8 mouse cellular contexts compared by ENCODE assay signal in genomic region chr8:104642324-104642654, GRCm38 (mm10). TPM values are rescaled to one million over a fixed set of nuclear protein-coding genes. Genes with fewer than 3 reads are reported as not detected.
DNase-seq lines count a peak whose midpoint lies in the region; ATAC-seq and TF ChIP-seq lines count a peak whose summit lies in the region.

No protein-coding gene starts in this region.

- H3K9me3 ChIP-seq in heart, embryonic 15.5 days (replicated peaks) = no peaks in the 10 kb centered on the region
- no peaks in the 10 kb centered on the region for H3K9me3 ChIP-seq in MEL (replicated peaks; ENCODE audit: insufficient read depth, low read length)
- no peaks in the 10 kb centered on the region for H3K9me3 ChIP-seq in hindbrain, embryonic 12.5 days (replicated peaks)
- H3K9me3 ChIP-seq in midbrain, embryonic 11.5 days (ENCODE audit: control insufficient read depth, low read length) = no peaks in the 10 kb centered on the region

- H3K9ac ChIP-seq in heart, embryonic 15.5 days = peak overlapping the region; percentile 89
- peak overlapping the region; percentile 92 for H3K9ac ChIP-seq in MEL (ENCODE audit: control insufficient read depth, low read depth, low read length, poor library complexity, severe bottlenecking)
- peak overlapping the region; percentile 83 for H3K9ac ChIP-seq in hindbrain, embryonic 12.5 days
- H3K9ac ChIP-seq in midbrain, embryonic 11.5 days (ENCODE audit: low read length) = peak overlapping the region; percentile 75

- 77% methylated on average over 6 of the region's 6 CpGs for WGBS in heart, embryonic 15.5 days
- 73% methylated on average over 6 of the region's 6 CpGs for WGBS in hindbrain, embryonic 12.5 days
- WGBS in midbrain, embryonic 11.5 days = 82% methylated on average over 6 of the region's 6 CpGs

- TF ChIP-seq POLR2A in MEL (IDR thresholded peaks at IDR 0.05; ENCODE audit: control insufficient read depth in 1 of 2, insufficient read depth in 1 of 2, low read depth in 1 of 2, low read length in 2 of 2, poor library complexity in 1 of 2) = no peak

- no peak for TF ChIP-seq CTCF in MEL (IDR thresholded peaks at IDR 0.05 in 2 of 3, conservative IDR thresholded peaks at IDR 0.05 in 1 of 3; ENCODE audit: control insufficient read depth in 1 of 3, insufficient read depth in 1 of 3, low read depth in 2 of 3, low read length in 3 of 3, poor library complexity in 1 of 3, severe bottlenecking in 1 of 3)

- ATAC-seq in heart, embryonic 15.5 days (replicated peaks; ENCODE audit: insufficient number of reproducible peaks, insufficient read depth, low FRiP score, low read depth) = no peak
- peak; percentile 55 for ATAC-seq in hindbrain, embryonic 12.5 days (ENCODE audit: low FRiP score)
- peak; percentile 43 for ATAC-seq in midbrain, embryonic 11.5 days (ENCODE audit: low FRiP score)

- DNase-seq in heart, postnatal 10 days = no peak
- no peak for DNase-seq in MEL (ENCODE audit: low read depth, low spot score)
- no peak for DNase-seq in midbrain, embryonic 11.5 days (ENCODE audit: low spot score, missing footprints)
- no peak for DNase-seq in Muller cell, postnatal 12 days (ENCODE audit: inconsistent ontology term)
- no peak for DNase-seq in right cerebral cortex, adult 18-20 months
- no peak for DNase-seq in cerebellum, adult 8-10 months

- peaks cover 19% of the 10 kb centered on the region for H3K4me1 ChIP-seq in heart, embryonic 15.5 days (replicated peaks)
- H3K4me1 ChIP-seq in MEL (ENCODE audit: control insufficient read depth in 1 of 2, insufficient read depth in 2 of 2, low read length in 2 of 2) = peaks cover 6 to 19% of the 10 kb centered on the region in 2 experiments
- H3K4me1 ChIP-seq in hindbrain, embryonic 12.5 days = peaks cover 16% of the 10 kb centered on the region
- peaks cover 10% of the 10 kb centered on the region for H3K4me1 ChIP-seq in midbrain, embryonic 11.5 days (ENCODE audit: control insufficient read depth, insufficient read depth, low read length)

- no peak for TF ChIP-seq EP300 in MEL (IDR thresholded peaks at IDR 0.05; ENCODE audit: low read depth in 1 of 2, low read length in 2 of 2)

- H3K4me2 ChIP-seq in heart, embryonic 15.5 days = peak overlapping the region; percentile 89
- peak overlapping the region; percentile 89 for H3K4me2 ChIP-seq in hindbrain, embryonic 12.5 days (replicated peaks)
- H3K4me2 ChIP-seq in midbrain, embryonic 11.5 days = peak overlapping the region; percentile 85

- peak overlapping the region; percentile 94 for H3K4me3 ChIP-seq in heart, embryonic 15.5 days
- peak overlapping the region; percentile 66 to 92 for H3K4me3 ChIP-seq in MEL (ENCODE audit: control insufficient read depth in 1 of 2, insufficient read depth in 1 of 2, low read depth in 2 of 2, low read length in 2 of 2)
- H3K4me3 ChIP-seq in hindbrain, embryonic 12.5 days = peak overlapping the region; percentile 81
- H3K4me3 ChIP-seq in midbrain, embryonic 11.5 days (ENCODE audit: low read depth, low read length) = peak overlapping the region; percentile 70

- intact Hi-C loops in heart, postnatal 10 days (cut with DNase I) = no loop called here

- no peak for TF ChIP-seq RAD21 in MEL (IDR thresholded peaks at IDR 0.05; ENCODE audit: low read depth, low read length)

- no peaks in the 10 kb centered on the region for H3K27me3 ChIP-seq in heart, embryonic 15.5 days
- no peaks in the 10 kb centered on the region for H3K27me3 ChIP-seq in MEL (ENCODE audit: control insufficient read depth in 1 of 2, insufficient read depth in 2 of 2, low read length in 2 of 2)
- no peaks in the 10 kb centered on the region for H3K27me3 ChIP-seq in hindbrain, embryonic 12.5 days
- H3K27me3 ChIP-seq in midbrain, embryonic 11.5 days (ENCODE audit: control insufficient read depth, insufficient read depth, low read length) = no peaks in the 10 kb centered on the region

- peaks cover 14% of the 10 kb centered on the region for H3K79me2 ChIP-seq in MEL (ENCODE audit: control insufficient read depth, insufficient read depth, low read length, poor library complexity)

- H3K27ac ChIP-seq in heart, embryonic 15.5 days = peak overlapping the region; percentile 85
- peak overlapping the region; percentile 85 for H3K27ac ChIP-seq in MEL (ENCODE audit: control insufficient read depth, low read depth, low read length)
- peak overlapping the region; percentile 79 for H3K27ac ChIP-seq in hindbrain, embryonic 12.5 days
- no peak overlapping the region for H3K27ac ChIP-seq in midbrain, embryonic 11.5 days (ENCODE audit: low read depth, low read length)

- peaks cover 21% of the 10 kb centered on the region; the same call in 1 of the 2 replicates for H3K36me3 ChIP-seq in heart, embryonic 15.5 days
- peaks cover 0 to 18% of the 10 kb centered on the region in 2 experiments; a peak in 2 of 4 replicates for H3K36me3 ChIP-seq in MEL (ENCODE audit: control insufficient read depth in 1 of 2, insufficient read depth in 2 of 2, low read length in 2 of 2)
- peaks cover 12% of the 10 kb centered on the region for H3K36me3 ChIP-seq in hindbrain, embryonic 12.5 days
- no peaks in the 10 kb centered on the region; the same call in 1 of the 2 replicates for H3K36me3 ChIP-seq in midbrain, embryonic 11.5 days (ENCODE audit: control insufficient read depth, insufficient read depth, low read length)

TF ChIP-seq in MEL, 35 proteins besides CTCF, POLR2A, EP300 and RAD21:
- TF ChIP-seq POLR2AphosphoS5 (IDR thresholded peaks at IDR 0.05; ENCODE audit: borderline replicate concordance, low read depth, low read length) = no peak
- no peak for TF ChIP-seq ZMIZ1 (IDR thresholded peaks at IDR 0.05; ENCODE audit: low read depth, low read length)
- no peak for TF ChIP-seq MYC (IDR thresholded peaks at IDR 0.05; ENCODE audit: low read depth, low read length)
- TF ChIP-seq USF1 (IDR thresholded peaks at IDR 0.05; ENCODE audit: low read depth, low read length) = no peak
- TF ChIP-seq ETS1 (IDR thresholded peaks at IDR 0.05; ENCODE audit: low read depth, low read length) = no peak
- no peak for TF ChIP-seq MAFK (IDR thresholded peaks at IDR 0.05; ENCODE audit: borderline replicate concordance, low read depth, low read length)

RNA-seq across cellular contexts. Expression of gene Ciao2b, which starts 0.5 kb away (rescaled TPM):
- polyA plus RNA-seq in heart, embryonic 15.5 days (2015; fragmentation: Nextera tagmentation; extraction: Ambion mirVana) = 158 and 190 TPM in 2 replicates
- total RNA-seq in heart, postnatal 10 days (2021) = 10 to 100 TPM; 65.1 to 71.7 TPM
- 78.7 and 82.4 TPM in 2 replicates for total RNA-seq in MEL (2012; rRNA removed)
- polyA plus RNA-seq in MEL (2012; ENCODE audit: insufficient read depth in 1 of 2, insufficient read length in 2 of 2, low read depth in 1 of 2, low replicate concordance in 2 of 2, missing spikeins in 1 of 2) = 100 to 1,000 TPM in 1 of 2 experiments, not detected in 1; 110 TPM
- polyA plus RNA-seq in hindbrain, embryonic 12.5 days (2016; fragmentation: Nextera tagmentation; extraction: Ambion mirVana) = 98.9 and 107 TPM in 2 replicates
- polyA plus RNA-seq in midbrain, embryonic 11.5 days (2014; fragmentation: Nextera tagmentation; extraction: Ambion mirVana) = 95.2 and 95.7 TPM in 2 replicates

RNA-seq across cellular contexts. Expression of gene Rrad, which starts 11.2 kb away (rescaled TPM):
- 272 and 277 TPM in 2 replicates for polyA plus RNA-seq in heart, embryonic 15.5 days (2015; fragmentation: Nextera tagmentation; extraction: Ambion mirVana)
- total RNA-seq in heart, postnatal 10 days (2021) = 100 to 1,000 TPM; 221 to 337 TPM
- 8.9 and 9.0 TPM in 2 replicates for total RNA-seq in MEL (2012; rRNA removed)
- 1 to 10 TPM in 1 of 2 experiments, not detected in 1; 9.4 TPM for polyA plus RNA-seq in MEL (2012; ENCODE audit: insufficient read depth in 1 of 2, insufficient read length in 2 of 2, low read depth in 1 of 2, low replicate concordance in 2 of 2, missing spikeins in 1 of 2)
- 1.9 and 3.8 TPM in 2 replicates for polyA plus RNA-seq in hindbrain, embryonic 12.5 days (2016; fragmentation: Nextera tagmentation; extraction: Ambion mirVana)
- 2.2 and 3.1 TPM in 2 replicates for polyA plus RNA-seq in midbrain, embryonic 11.5 days (2014; fragmentation: Nextera tagmentation; extraction: Ambion mirVana)

RNA-seq across cellular contexts. Expression of gene Cdh16, which starts 18.1 kb away (rescaled TPM):
- 17.7 and 20.2 TPM in 2 replicates for polyA plus RNA-seq in heart, embryonic 15.5 days (2015; fragmentation: Nextera tagmentation; extraction: Ambion mirVana)
- total RNA-seq in heart, postnatal 10 days (2021) = 1 to 10 TPM; 3.2 to 3.6 TPM
- total RNA-seq in MEL (2012; rRNA removed) = not detected in 2 replicates
- under 1 TPM in 1 of 2 experiments, not detected in 1; 0.45 TPM for polyA plus RNA-seq in MEL (2012; ENCODE audit: insufficient read depth in 1 of 2, insufficient read length in 2 of 2, low read depth in 1 of 2, low replicate concordance in 2 of 2, missing spikeins in 1 of 2)
- polyA plus RNA-seq in hindbrain, embryonic 12.5 days (2016; fragmentation: Nextera tagmentation; extraction: Ambion mirVana) = not detected in 2 replicates
- not detected in 2 replicates for polyA plus RNA-seq in midbrain, embryonic 11.5 days (2014; fragmentation: Nextera tagmentation; extraction: Ambion mirVana)

RNA-seq across cellular contexts. Expression of gene Pdp2, which starts 51.0 kb away (rescaled TPM):
- 5.8 and 7.3 TPM in 2 replicates for polyA plus RNA-seq in heart, embryonic 15.5 days (2015; fragmentation: Nextera tagmentation; extraction: Ambion mirVana)
- 10 to 100 TPM in 1 of 2 experiments, 1 to 10 TPM in 1; 7.2 to 10.6 TPM for total RNA-seq in heart, postnatal 10 days (2021)
- total RNA-seq in MEL (2012; rRNA removed) = 12.2 and 12.3 TPM in 2 replicates
- polyA plus RNA-seq in MEL (2012; ENCODE audit: insufficient read depth in 1 of 2, insufficient read length in 2 of 2, low read depth in 1 of 2, low replicate concordance in 2 of 2, missing spikeins in 1 of 2) = 10 to 100 TPM in 1 of 2 experiments, not detected in 1; 12.4 TPM
- polyA plus RNA-seq in hindbrain, embryonic 12.5 days (2016; fragmentation: Nextera tagmentation; extraction: Ambion mirVana) = 13.7 and 14.9 TPM in 2 replicates
- 17.2 and 17.3 TPM in 2 replicates for polyA plus RNA-seq in midbrain, embryonic 11.5 days (2014; fragmentation: Nextera tagmentation; extraction: Ambion mirVana)

Comparison
In these comparisons a context has a peak if more than half of its experiments do, and no peak if none do; other contexts are left out.
1. RNA of gene Rrad, which starts 11.2 kb away (polyA plus RNA-seq): 272 to 277 TPM in heart, embryonic 15.5 days; 9.4 TPM in MEL, 2.2 to 3.1 TPM in midbrain, embryonic 11.5 days and 1.9 to 3.8 TPM in hindbrain, embryonic 12.5 days; every median in the first group is over 10 times any median in the second.
2. RNA of gene Cdh16, which starts 18.1 kb away (polyA plus RNA-seq): 17.7 to 20.2 TPM in heart, embryonic 15.5 days; 0.45 TPM in MEL, not detected in hindbrain, embryonic 12.5 days and not detected in midbrain, embryonic 11.5 days; every median in the first group is over 10 times any median in the second.
3. Peak in every context shown above with its lines, with median percentiles within 50 percentile points of each other: H3K4me2 ChIP-seq, H3K4me3 ChIP-seq and H3K9ac ChIP-seq.